Mouse (Mus musculus) liver (tissue): ENCODE measurements around the gene Sertad2.
A peak's percentile ranks its signal among the peaks of the same experiment; 100 is the strongest.

Experiments
- DNase-seq: peaks from one replicate; pipeline ENCODE4 v3.0.0-alpha.2; 2020; ENCODE audit warnings: mixed read lengths

The Sertad2 gene

DNA sequence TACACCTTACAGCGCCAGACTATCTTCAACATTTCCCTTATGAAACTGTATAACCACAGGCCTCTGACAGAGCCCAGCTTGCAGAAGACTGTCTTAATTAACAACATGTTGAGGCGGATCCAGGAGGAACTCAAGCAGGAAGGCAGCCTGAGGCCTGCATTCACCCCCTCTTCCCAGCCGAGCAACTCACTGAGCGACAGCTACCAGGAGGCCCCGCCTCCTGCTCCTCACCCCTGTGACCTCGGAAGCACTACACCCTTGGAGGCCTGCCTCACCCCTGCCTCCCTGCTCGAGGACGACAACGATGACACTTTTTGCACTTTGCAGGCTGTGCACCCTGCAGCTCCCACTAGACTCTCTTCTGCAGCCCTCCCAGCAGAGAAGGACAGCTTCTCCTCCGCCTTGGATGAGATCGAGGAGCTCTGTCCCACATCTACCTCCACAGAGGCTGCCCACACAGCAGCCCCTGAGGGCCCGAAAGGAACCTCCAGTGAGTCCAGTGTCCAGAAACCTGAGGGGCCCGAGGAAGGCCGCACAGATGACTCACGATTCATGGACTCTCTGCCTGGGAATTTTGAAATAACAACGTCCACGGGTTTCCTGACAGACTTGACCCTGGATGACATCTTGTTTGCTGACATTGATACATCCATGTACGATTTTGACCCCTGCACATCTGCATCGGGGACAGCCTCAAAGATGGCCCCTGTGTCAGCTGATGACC lies 105.0 kb downstream of the Sertad2 start:
- peak; percentile 13 for DNase-seq

DNA sequence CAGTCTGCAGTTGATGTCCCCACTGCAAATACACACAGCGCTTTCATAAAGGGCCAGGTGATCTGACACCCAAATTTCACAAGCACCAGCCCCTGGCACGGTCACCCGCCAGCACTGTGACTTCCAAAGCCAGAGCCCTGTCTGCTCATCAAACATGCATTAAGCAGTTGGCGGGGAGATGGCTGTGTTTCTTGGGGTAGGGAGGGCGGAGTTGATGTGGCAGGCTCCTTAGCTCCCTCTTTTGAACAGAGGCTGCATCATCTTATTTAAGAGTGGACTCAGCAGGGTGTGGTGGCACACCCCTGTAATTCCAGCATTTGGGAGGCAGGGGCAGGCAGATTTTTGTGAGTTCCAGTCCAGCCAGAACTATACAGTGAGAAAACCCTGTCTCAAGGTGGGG lies 106.4 kb downstream of the Sertad2 start:
- DNase-seq, result no peak

DNA sequence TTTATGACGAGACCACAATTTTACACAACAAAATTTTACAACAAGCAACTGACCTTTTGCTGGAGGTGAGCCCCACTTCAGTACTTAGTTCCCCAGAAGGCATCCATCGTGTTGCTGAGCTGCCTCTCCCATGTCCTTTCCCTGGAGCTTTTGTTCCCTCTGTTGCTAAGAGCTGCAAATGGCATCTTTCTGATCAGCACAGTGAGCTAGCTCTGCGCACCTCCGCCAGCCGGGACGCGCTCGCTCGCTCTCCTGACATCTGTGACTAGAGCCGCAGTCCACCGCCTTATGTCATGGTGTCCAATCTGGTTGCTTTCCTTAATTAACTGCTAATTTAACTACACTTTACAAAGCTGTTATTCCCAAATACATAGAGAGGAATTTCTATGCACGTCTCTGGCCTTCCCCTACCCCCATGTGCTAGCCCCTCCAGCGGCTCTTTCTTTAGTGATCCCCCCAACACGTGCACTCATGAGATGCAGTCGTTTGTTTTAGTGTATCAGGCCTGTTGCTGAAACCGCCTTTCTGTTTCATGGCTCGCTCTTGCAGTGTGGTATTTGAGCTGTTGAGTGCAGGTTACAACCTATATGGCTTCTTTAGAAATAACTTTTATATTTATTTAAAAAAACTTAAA lies 107.1 kb downstream of the Sertad2 start:
- no peak for DNase-seq

DNA sequence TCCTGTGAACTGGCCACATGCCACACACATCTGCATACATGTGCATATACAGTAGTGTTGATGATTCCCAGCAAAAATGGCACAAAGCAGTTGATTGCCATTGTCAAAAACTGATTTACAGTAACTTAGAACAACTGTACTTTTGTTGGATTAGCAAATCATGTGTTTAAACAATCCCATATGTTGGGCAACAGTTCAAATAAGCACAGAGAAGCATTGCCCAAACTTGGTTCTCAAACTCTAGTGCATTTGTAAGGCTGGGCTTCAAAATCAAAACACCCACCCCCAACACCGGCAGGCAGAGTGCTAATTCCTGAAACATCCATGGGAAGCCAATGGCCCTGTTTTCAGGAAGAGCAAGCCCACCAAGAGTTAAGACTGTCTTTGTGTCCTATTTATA lies 108.1 kb downstream of the Sertad2 start:
- no peak for DNase-seq

DNA sequence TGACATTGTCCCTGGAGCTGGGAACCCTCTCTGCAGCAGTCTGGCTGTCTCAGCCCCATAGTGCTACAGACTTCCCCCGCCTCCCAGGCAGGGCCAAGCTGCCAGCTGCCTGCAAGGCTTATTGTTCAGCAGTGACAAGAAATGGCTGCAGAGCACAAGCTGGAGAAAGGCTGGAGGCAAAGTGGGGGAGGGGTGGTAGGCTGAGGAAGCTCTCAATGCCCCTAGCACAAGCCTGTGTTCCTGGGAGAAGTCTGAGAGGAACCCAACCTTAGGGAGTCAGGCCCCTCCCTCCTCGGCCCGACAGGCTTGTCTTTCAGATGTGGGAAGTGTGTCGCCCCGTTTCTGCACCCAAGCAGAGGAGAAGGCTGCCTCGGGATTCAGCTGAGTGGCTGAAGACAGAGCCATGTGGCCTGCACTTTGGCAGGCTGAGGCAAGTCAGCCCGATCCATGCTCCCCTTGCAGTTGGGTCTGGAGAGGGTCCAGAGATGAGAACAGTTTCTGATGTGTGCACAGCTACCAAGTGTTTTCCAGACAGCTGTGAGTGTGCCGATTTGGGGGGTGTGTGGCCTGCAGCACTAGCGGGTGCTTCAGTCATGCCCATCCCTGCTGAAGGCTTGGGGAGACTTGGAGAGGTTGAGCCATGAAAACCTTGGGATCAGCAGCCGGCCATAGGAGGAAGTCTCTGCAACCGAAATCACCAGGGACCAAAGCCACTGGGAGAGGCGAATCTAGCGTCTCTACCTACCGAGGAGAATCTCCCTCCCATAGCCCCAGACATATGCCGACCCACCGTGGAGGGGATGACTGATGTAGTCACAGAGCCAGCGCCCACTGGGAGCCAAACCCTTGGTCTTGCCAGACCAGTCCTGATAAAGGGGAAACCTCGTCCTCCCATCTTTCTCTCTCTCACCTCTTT lies 113.0 kb downstream of the Sertad2 start:
- DNase-seq, result peak; percentile 39

DNA sequence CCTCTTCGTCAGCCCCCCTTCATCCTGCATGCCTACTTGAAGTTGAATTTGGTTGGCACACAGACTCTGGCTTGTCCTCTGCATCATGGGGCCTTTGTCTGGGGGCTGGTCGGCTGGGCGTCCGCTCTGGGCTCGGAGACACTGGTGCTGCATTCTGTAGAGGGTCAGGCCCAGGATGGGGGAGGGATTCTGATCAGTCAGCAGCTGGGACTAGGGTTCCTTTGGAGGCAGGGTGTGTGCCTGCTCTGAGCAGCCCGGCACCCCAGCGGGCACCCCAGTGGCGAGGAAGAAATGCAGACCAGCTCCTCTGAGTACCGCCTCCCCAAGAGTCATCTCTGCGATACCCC lies 113.6 kb downstream of the Sertad2 start:
- no peak for DNase-seq

DNA sequence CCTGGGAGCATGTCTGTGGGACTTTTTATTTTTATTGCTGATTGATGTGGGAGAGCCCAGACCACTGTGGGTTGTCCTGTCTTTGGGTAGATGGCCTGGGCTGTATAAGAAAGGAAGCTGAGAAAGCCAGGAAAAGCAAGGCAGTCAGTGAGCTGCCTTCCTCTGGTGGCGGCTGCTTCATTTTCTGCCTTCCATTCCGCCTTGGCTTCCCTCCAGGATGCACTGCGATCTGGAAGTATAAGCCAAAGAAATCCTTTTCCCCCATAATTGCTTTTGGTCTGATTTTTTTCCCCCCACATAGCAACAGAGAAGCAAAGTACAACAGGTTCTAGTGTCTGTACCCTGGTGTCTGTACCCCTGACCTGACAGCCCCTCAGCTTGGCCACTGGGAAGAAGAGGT lies 116.0 kb downstream of the Sertad2 start:
- no peak for DNase-seq

DNA sequence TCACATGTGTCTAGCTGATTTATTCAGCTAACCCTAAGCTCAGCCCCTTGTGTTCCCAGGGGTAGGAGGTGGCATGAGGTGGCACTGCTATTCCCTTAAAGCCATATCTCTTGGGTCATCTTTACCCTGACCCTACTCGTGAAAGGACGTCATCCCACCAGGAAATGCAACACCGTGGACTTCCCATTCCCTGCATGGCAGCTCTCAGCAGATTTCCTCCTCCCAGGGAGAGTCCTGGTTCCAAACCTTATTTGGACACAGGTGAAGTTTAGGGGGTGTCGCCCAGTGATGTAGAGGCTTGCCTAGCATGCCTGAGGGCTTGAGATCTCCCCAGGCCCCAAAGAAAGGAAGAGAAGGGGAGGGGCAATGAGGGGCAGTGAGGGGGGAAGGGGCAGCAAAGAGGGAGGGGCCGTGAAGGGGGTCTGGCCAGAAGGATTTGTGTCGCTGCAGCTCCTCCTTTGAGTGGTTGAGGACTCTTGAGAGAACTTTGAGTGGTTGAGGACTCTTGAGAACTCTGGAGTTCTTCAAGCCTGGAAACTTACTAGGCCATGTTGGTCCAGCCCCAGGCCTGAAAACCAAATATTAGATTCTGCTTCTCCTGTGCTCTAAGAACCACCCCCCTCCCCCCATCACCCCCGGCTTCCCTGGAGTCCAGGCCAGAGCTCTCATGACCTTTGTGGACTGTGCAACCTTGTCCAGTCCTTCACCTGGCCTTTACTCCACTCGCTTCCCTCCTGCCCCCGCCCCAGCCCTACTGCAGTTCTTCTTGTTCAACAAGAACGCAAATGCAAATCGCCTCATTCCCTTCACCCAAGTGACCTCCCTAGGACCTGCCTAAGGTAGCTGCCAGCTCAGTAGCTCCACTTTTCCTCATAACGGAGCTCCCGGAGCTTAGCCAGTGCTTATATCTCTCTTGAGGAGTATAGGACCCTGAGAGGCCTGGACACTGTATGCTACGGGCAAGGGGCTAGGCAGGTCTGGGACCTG lies 117.4 kb downstream of the Sertad2 start:
- DNase-seq, result no peak

DNA sequence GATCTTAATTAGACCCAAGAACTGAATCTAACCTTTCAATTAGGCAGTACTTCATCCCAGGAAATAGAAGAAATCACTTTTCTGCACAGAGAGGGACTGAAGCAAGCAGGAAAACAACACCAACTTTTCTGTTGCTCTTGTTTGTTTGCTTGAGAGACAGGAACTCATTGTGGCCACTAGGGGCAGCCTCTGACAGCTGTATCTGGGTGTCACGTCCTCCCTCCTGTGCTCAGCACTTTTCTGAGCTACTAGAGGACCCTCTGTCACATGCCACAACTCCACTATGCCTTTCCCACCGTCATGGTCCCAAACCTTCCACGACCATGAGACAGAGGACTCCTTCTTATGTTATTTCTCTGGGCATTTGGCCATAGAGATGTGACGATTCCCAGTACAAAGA lies 118.6 kb downstream of the Sertad2 start:
- peak; percentile 60 for DNase-seq

DNA sequence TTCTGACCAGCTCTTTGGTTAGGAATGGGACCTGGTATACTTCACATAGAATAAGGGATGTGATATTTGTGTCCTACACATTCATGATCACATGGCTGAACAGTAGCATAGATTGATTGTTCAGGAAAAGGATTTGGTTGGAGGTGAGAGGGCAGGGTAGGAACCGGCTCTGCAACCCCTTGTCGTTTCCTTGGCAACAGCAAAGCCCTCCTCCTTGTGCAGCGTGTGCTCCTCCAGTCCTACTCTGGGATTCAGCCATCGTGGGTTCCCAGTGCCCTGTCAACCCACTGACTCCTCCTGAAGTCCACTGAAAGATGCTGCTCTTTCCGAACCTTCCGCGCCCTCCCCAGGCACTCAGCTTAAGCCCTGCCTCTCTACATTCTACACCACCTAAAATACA lies 119.8 kb downstream of the Sertad2 start:
- DNase-seq, result no peak

DNA sequence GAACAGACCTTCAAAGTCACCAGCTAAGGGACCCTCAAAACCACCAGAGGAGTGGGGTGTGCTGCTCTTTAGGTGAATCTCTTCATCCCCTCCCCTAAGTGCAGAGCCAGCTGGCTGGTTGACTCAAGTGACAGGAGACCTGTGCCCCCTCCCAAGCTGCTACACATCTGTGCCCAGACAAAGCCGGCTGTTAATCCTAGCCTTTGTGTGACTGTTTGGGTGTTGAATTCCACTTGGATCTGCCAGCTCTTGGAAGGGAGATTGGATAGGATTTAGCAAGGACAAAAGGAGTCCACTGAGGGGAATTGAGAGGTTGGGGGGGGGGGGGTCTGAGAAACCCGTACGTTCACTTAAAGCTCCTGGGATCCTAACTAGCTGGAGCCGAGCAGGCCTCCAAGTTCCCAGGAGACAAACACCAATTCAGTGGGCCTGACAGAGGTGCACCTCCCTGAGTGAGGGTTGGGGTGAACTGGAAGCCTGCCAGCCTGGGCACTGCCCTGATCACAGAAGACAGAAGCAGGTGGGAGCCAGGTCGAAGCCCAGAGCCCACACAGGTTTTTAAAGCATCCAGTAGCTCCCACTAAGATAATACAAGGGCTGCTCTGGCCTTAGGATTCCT lies 120.6 kb downstream of the Sertad2 start:
- DNase-seq, result no peak

DNA sequence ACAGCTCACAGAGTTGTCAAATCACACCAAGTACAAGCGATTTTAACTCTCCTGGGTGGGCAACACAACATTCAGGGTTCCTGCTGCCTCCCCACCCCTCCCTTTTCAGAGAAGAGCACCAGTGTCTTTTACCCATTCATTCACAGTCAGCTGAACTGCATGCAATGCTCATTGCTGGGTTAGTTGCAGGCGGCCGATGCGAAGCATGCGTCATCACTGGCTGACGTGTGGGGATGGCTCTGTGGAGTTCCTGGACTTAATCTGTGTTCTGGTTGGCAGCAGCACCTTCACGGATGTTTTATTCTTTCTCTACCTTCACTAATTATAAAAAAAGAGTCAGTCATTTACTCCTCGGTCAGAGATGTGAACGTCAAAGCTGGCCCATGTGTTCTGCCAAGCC lies 121.8 kb downstream of the Sertad2 start:
- no peak for DNase-seq

DNA sequence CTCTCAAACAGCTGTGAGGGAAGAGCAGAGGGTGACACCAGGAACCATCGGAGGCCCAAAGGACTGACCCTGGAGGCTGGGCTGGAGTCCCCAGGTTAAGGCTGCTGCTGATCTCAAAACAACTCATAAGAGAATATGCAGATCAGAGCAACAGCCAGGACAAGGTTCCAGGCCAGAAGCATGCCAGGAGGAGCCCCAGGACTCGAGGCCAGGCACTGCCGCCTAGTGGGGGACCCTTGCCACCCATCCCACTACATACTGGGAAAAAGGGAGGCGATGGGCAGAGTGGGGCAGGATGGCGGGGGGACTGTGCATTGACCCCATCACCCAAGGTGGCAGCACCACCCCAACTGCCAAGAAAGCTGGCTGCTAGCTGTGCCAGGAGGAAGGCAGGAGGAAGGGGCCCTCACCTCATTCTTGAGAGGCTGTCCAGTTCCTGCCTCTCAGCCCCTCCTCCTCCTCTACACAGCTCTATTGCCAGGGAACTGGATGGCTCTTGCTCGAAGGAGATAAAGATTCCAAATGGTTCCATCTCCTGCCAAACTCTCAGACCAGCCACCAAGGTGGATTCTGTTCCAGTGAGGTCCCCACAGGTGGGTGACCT lies 128.8 kb downstream of the Sertad2 start:
- DNase-seq, result no peak

DNA sequence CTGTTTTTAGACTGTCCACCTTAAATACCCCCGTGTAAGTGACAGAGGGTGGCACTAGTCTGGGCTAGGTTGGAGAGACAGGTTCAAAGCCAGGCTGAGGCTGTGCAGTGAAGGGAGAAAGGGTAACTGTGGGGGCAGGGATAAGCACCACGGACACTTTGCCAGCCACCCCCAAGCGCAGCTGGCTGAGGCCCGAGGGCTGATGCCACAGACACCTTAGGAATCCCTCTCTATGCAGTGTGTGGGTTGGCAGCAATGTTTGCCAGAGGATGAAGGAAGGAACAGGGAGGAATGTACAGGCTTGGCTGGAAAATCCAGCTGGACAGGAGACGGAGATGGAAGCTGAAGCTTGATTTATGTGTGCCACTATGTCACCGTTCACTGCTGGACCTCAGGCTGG lies 129.5 kb downstream of the Sertad2 start:
- no peak for DNase-seq

DNA sequence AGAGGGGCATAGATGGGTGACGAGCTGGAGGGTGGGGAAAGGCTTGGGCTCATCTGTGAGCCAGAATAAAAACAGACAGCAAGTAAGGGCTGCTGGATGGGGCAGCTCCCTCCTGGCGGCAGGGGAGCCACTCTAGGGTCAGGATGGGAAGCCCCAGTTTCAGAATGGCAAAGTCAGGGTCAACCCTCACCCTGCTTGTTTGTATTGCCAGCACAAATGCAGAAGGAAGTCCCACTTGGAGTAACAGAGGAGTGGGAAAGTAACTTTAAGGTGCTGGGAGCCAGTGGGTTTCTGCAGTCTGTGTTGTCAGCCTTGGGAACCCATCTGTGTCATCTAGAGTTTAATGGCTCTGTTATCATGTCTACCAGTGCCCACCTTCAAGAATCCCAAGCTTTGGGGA lies 136.3 kb downstream of the Sertad2 start:
- DNase-seq, result no peak

DNA sequence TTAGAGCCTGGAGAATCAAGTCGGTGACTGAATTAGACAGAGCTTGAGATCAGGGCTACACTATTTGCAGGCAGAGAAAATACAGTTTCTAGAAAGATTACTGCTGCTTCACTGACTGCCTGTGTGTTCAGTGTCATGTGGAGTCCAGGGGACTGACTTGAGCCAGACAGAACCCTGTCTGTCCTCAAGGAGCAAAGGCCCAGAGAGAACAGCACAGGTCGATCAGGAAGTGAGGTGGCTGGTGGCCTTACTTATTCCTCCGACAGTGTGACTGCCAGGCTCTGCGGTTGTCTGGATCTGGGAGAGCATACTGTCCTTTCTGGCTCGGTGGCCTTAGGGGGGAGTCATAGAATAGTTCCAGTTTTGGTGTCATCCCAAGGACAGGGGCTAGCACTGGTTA lies 137.7 kb downstream of the Sertad2 start:
- no peak for DNase-seq

DNA sequence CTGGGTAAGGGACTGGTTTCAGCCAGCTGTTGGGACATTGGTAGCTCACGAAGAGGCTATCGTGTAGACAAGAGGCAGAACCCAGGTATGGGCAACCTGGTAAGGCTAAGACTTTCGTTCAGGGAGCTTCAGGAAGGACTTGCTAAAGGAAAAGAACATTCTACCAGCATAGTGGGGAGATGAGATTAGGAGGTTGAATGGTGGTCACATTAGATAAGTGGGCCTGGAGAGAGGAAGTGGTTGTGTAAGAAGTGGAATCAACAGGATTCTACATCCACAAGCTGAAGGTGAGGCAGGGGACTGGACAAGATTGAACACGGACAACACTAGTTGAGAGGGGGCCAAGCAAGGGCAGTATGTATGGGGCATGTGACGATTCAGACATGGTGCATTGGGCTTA lies 138.6 kb downstream of the Sertad2 start:
- no peak for DNase-seq

DNA sequence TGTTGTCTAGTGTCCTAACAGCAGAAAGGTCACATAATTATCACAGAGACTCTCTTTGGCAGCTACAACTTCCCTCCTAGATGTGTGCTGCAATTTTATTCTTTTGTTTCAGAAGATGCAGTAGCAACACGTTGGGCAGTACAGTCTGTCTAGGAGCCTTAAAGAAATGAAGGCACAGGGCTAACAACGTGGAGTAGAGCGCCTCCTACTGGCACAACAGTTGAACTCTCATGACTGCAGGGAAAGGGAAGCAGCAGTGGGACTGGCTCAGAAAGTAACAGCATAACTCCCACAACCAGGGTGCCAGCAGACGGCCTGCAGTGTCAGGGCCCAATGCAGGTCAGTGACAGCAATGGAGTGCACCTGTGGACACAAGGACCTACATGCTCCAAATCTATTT lies 147.9 kb downstream of the Sertad2 start:
- DNase-seq, result peak; percentile 69
